Mouse (Mus musculus): ENCODE measurements around the gene Tmem104. TPM values are rescaled to one million over a fixed set of nuclear protein-coding genes. Genes with fewer than 3 reads are reported as not detected.

Gene Tmem104
- polyA plus RNA-seq, 1 experiment from 2014 or later, result 19.2 TPM

GRCm38 (mm10) chr11:115189304-115189703, 2.0 kb downstream of the Tmem104 start:
- TF ChIP-seq CTCF (IDR thresholded peaks at IDR 0.05; ENCODE audit: low read depth), result no peak
- Histone ChIP-seq H3K36me3 (ENCODE audit: control insufficient read depth, insufficient read depth) (peaks cover 7% of the 10 kb centered on the region; the same call in 1 of the 2 replicates), H3K9ac (ENCODE audit: low read depth, low read length) (no peak overlapping the region), H3K27me3 (replicated peaks; ENCODE audit: control insufficient read depth, insufficient read depth, low read length) (no peaks in the 10 kb centered on the region), H3K4me2 (replicated peaks; ENCODE audit: low read depth) (no peak overlapping the region), H3K4me1 (replicated peaks; ENCODE audit: control insufficient read depth, insufficient read depth, low read length) (no peaks in the 10 kb centered on the region; the same call in 1 of the 2 replicates), H3K9me3 (ENCODE audit: control insufficient read depth) (no peaks in the 10 kb centered on the region), H3K4me3 (ENCODE audit: low read depth, low read length) (no peak overlapping the region), H3K27ac (ENCODE audit: low read depth, low read length) (no peak overlapping the region)
- ATAC-seq, result no peak
- 84% methylated on average over 6 of the region's 6 CpGs for WGBS

- H3K9ac ChIP-seq (ENCODE audit: low read depth, low read length), result no peak overlapping the region
- H3K9me3 ChIP-seq (ENCODE audit: control insufficient read depth), result no peaks in the 10 kb centered on the region
- H3K36me3 ChIP-seq (ENCODE audit: control insufficient read depth, insufficient read depth), result peaks cover 7% of the 10 kb centered on the region; the same call in 1 of the 2 replicates
- H3K27me3 ChIP-seq (replicated peaks; ENCODE audit: control insufficient read depth, insufficient read depth, low read length), result no peaks in the 10 kb centered on the region
- WGBS, result 46% methylated on average over 9 of the region's 9 CpGs
- H3K27ac ChIP-seq (ENCODE audit: low read depth, low read length), result no peak overlapping the region
- TF ChIP-seq CTCF (IDR thresholded peaks at IDR 0.05; ENCODE audit: low read depth), result no peak
- no peaks in the 10 kb centered on the region; the same call in 1 of the 2 replicates for H3K4me1 ChIP-seq (replicated peaks; ENCODE audit: control insufficient read depth, insufficient read depth, low read length)
- H3K4me2 ChIP-seq (replicated peaks; ENCODE audit: low read depth), result no peak overlapping the region
- no peak for ATAC-seq
- H3K4me3 ChIP-seq (ENCODE audit: low read depth, low read length), result no peak overlapping the region
Measured at GRCm38 (mm10) chr11:115192180-115192579, 4.9 kb downstream of the Tmem104 start.

GRCm38 (mm10) chr11:115194693-115195092, 7.4 kb downstream of the Tmem104 start:
- no peak for ATAC-seq
- Histone ChIP-seq H3K36me3 (ENCODE audit: control insufficient read depth, insufficient read depth) (peaks cover 8% of the 10 kb centered on the region; the same call in 1 of the 2 replicates), H3K27me3 (replicated peaks; ENCODE audit: control insufficient read depth, insufficient read depth, low read length) (no peaks in the 10 kb centered on the region), H3K9ac (ENCODE audit: low read depth, low read length) (no peak overlapping the region), H3K9me3 (ENCODE audit: control insufficient read depth) (no peaks in the 10 kb centered on the region), H3K4me3 (ENCODE audit: low read depth, low read length) (no peak overlapping the region), H3K4me2 (replicated peaks; ENCODE audit: low read depth) (no peak overlapping the region), H3K4me1 (replicated peaks; ENCODE audit: control insufficient read depth, insufficient read depth, low read length) (no peaks in the 10 kb centered on the region), H3K27ac (ENCODE audit: low read depth, low read length) (no peak overlapping the region)
- TF ChIP-seq CTCF (IDR thresholded peaks at IDR 0.05; ENCODE audit: low read depth), result no peak
- 55% methylated on average over 6 of the region's 6 CpGs for WGBS

GRCm38 (mm10) chr11:115195933-115196332, 8.6 kb downstream of the Tmem104 start:
- ATAC-seq, result no peak
- Histone ChIP-seq H3K9me3 (ENCODE audit: control insufficient read depth) (no peaks in the 10 kb centered on the region), H3K9ac (ENCODE audit: low read depth, low read length) (0 out of 2 replicates have a peak overlapping the region, but pooled peaks have one; percentile 7), H3K36me3 (ENCODE audit: control insufficient read depth, insufficient read depth) (peaks cover 18% of the 10 kb centered on the region; the same call in 1 of the 2 replicates), H3K27ac (ENCODE audit: low read depth, low read length) (no peak overlapping the region), H3K4me3 (ENCODE audit: low read depth, low read length) (no peak overlapping the region), H3K4me2 (replicated peaks; ENCODE audit: low read depth) (no peak overlapping the region), H3K4me1 (replicated peaks; ENCODE audit: control insufficient read depth, insufficient read depth, low read length) (no peaks in the 10 kb centered on the region), H3K27me3 (replicated peaks; ENCODE audit: control insufficient read depth, insufficient read depth, low read length) (no peaks in the 10 kb centered on the region)
- WGBS, result 48% methylated on average over 5 of the region's 5 CpGs
- TF ChIP-seq CTCF (IDR thresholded peaks at IDR 0.05; ENCODE audit: low read depth), result no peak

GRCm38 (mm10) chr11:115197558-115197957, 10.3 kb downstream of the Tmem104 start:
- Histone ChIP-seq H3K36me3 (ENCODE audit: control insufficient read depth, insufficient read depth) (peaks cover 29% of the 10 kb centered on the region; the same call in 1 of the 2 replicates), H3K9me3 (ENCODE audit: control insufficient read depth) (no peaks in the 10 kb centered on the region), H3K4me2 (replicated peaks; ENCODE audit: low read depth) (no peak overlapping the region), H3K4me3 (ENCODE audit: low read depth, low read length) (no peak overlapping the region), H3K27ac (ENCODE audit: low read depth, low read length) (no peak overlapping the region), H3K4me1 (replicated peaks; ENCODE audit: control insufficient read depth, insufficient read depth, low read length) (no peaks in the 10 kb centered on the region), H3K9ac (ENCODE audit: low read depth, low read length) (no peak overlapping the region), H3K27me3 (replicated peaks; ENCODE audit: control insufficient read depth, insufficient read depth, low read length) (no peaks in the 10 kb centered on the region)
- ATAC-seq, result no peak
- no peak for TF ChIP-seq CTCF (IDR thresholded peaks at IDR 0.05; ENCODE audit: low read depth)
- 73% methylated on average over 8 of the region's 8 CpGs for WGBS

- Histone ChIP-seq H3K9me3 (ENCODE audit: control insufficient read depth) (no peaks in the 10 kb centered on the region), H3K36me3 (ENCODE audit: control insufficient read depth, insufficient read depth) (peaks cover 29% of the 10 kb centered on the region; the same call in 1 of the 2 replicates), H3K27me3 (replicated peaks; ENCODE audit: control insufficient read depth, insufficient read depth, low read length) (no peaks in the 10 kb centered on the region), H3K27ac (ENCODE audit: low read depth, low read length) (no peak overlapping the region), H3K9ac (ENCODE audit: low read depth, low read length) (no peak overlapping the region), H3K4me1 (replicated peaks; ENCODE audit: control insufficient read depth, insufficient read depth, low read length) (no peaks in the 10 kb centered on the region), H3K4me3 (ENCODE audit: low read depth, low read length) (no peak overlapping the region), H3K4me2 (replicated peaks; ENCODE audit: low read depth) (no peak overlapping the region)
- 48% methylated on average over 12 of the region's 12 CpGs for WGBS
- no peak for ATAC-seq
- TF ChIP-seq CTCF (IDR thresholded peaks at IDR 0.05; ENCODE audit: low read depth), result no peak
Measured at GRCm38 (mm10) chr11:115198932-115199384, 11.7 kb downstream of the Tmem104 start.
